Mouse (Mus musculus): ENCODE measurements around the gene Thnsl2. TPM values are rescaled to one million over a fixed set of nuclear protein-coding genes. Genes with fewer than 3 reads are reported as not detected.

The Thnsl2 gene
- total RNA-seq, 2 experiments from 2014 or later, result 2.0 to 2.9 TPM

DNA sequence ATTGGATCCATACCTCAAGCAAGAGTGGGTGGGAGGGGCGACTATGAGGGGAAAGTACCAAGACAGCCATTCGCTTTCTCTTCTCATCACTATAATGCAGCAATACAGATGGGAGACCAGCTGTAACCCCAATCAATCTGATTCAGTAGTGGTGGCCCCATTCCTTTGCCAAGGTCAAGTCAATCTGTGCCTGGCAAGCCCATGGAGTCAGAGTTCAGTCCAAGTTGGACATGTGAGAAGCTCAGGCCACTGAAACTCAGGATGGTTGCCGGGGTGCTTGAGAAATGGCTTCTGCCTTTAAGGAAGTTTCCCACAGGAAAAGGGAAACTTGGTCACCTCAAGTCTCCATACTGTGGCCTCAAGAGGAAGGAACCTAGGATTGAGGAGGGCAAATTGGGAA lies 9.2 kb downstream of the Thnsl2 start:
- intact Hi-C loops (cut with DNase I), result no loop called here
- DNase-seq, result no peak

DNA sequence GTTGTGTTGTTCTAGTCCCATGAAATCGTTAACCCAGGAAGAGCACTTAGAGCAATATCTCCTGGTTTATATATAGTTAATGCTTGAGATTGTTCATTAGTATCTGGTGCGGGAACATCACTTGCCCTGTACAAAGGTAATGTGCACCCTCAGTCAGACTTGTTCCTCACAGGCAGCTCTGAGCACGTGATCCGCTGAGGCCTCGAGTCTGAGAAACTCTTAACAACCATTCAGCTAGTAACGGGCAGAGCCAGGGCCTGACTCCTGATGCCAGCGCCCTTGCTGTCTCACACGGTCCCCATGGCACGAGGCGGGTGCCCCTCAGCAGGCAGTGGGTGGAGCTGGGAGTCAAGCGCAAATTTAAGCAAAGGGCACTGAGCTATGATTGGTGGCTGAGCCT lies 10.7 kb downstream of the Thnsl2 start:
- no peak for DNase-seq
- intact Hi-C loops (cut with DNase I), result no loop called here

- intact Hi-C loops (cut with DNase I), result no loop called here
- DNase-seq, result no peak
Measured at GRCm38 (mm10) chr6:71131038-71131437, 13.2 kb downstream of the Thnsl2 start.

GRCm38 (mm10) chr6:71130269-71130668 lies 14.0 kb downstream of the Thnsl2 start:
- intact Hi-C loops (cut with DNase I), result no loop called here

GRCm38 (mm10) chr6:71129071-71129470 lies 15.2 kb downstream of the Thnsl2 start:
- DNase-seq, result no peak
- intact Hi-C loops (cut with DNase I), result loop anchor here (10.0 kb wide), 2 partner anchors 174 to 314 kb away; partner anchors contain the start of gene Foxi3

More at GRCm38 (mm10) chr6:71130269-71130668, 14.0 kb downstream of the Thnsl2 start:
- no peak for DNase-seq

- intact Hi-C loops (cut with DNase I), result loop anchor here (10.0 kb wide), 2 partner anchors 171 to 311 kb away; partner anchors contain the start of gene Foxi3
- DNase-seq, result no peak
Measured at GRCm38 (mm10) chr6:71126290-71126689, 17.9 kb downstream of the Thnsl2 start.

GRCm38 (mm10) chr6:71125043-71125893 lies 19.0 kb downstream of the Thnsl2 start:
- intact Hi-C loops (cut with DNase I), result loop anchor here (10.0 kb wide), 2 partner anchors 170 to 310 kb away; partner anchors contain the start of gene Foxi3

GRCm38 (mm10) chr6:71119577-71120254 lies 24.5 kb downstream of the Thnsl2 start:
- intact Hi-C loops (cut with DNase I), result loop anchor here (10.0 kb wide), 2 partner anchors 165 to 305 kb away; partner anchors contain the start of gene Foxi3
- DNase-seq, result no peak

More at GRCm38 (mm10) chr6:71125043-71125893, 19.0 kb downstream of the Thnsl2 start:
- DNase-seq, result peak; percentile 86

GRCm38 (mm10) chr6:71111419-71112113 lies 32.7 kb downstream of the Thnsl2 start:
- intact Hi-C loops (cut with DNase I), result no loop called here

GRCm38 (mm10) chr6:71106170-71106945 lies 37.9 kb downstream of the Thnsl2 start:
- intact Hi-C loops (cut with DNase I), result no loop called here
- DNase-seq, result peak; percentile 21

More at GRCm38 (mm10) chr6:71111419-71112113, 32.7 kb downstream of the Thnsl2 start:
- DNase-seq, result peak; percentile 48

- intact Hi-C loops (cut with DNase I), result no loop called here
- DNase-seq, result no peak
Measured at GRCm38 (mm10) chr6:71096126-71096525, 48.1 kb downstream of the Thnsl2 start.

DNA sequence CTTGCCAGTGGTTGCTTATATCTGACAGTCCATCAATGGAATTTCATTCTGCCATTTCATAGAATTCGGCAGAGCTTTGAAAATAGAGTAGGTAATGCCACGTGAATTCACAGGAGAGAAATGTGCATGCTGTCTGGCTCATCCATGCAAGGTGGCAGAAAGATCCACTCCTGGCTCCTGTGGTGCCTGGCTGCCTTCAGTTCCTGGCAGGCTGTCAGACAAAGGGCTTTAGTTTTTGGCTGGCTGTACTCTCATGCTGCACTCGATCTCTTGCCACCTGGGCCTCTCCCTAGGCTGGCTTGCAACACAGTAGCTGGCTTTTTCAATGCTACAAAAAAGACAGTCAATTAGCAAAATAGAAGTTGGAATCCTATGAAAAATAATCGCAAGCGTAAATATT lies 49.5 kb downstream of the Thnsl2 start:
- DNase-seq, result peak; percentile 85
- intact Hi-C loops (cut with DNase I), result no loop called here

DNA sequence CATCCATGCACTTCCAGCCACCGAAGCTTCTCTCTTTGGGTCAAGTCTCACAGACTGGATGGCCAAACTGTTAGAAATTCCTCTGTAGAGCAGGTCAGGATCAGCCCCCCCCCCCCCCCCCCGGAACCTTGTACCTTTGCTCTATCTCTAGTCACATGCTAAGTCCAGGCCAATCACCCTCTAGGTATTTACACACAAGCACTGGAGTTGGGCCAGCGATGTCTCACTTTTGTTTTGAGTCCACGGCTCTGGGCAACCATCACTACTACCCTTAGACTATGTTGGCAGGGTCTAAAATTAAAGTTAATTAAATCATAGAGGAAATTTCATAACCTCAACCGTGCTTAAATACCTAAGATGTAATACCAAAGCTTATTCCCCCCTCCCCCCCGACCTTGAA lies 50.6 kb downstream of the Thnsl2 start:
- intact Hi-C loops (cut with DNase I), result no loop called here
- DNase-seq, result no peak

DNA sequence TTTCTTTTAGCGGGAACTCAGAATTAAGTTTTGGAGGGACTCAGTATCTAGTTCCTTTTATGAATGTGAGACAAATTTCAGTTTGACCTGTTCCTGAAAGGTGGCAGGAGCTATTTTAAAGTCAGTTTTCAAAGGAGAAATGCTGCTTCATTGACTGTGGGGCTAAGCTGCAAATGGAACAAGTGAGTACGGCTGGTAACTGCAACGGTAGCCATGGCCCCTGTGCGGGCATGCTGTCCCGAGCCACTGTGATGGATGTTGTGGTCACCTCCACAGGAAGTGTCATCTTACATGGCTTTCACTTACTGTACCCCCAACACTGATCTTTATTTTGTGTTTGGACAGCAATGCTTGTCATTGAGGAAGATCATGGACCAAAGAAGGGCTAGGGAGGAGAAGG lies 53.8 kb downstream of the Thnsl2 start:
- no peak for DNase-seq
- intact Hi-C loops (cut with DNase I), result no loop called here

- no peak for DNase-seq
- intact Hi-C loops (cut with DNase I), result no loop called here
Measured at GRCm38 (mm10) chr6:71089735-71090134, 54.5 kb downstream of the Thnsl2 start.

- intact Hi-C loops (cut with DNase I), result no loop called here
- DNase-seq, result no peak
Measured at GRCm38 (mm10) chr6:71088992-71089391, 55.2 kb downstream of the Thnsl2 start.

- no peak for DNase-seq
- intact Hi-C loops (cut with DNase I), result no loop called here
Measured at GRCm38 (mm10) chr6:71083441-71083840, 60.8 kb downstream of the Thnsl2 start.

- intact Hi-C loops (cut with DNase I), result no loop called here
Measured at GRCm38 (mm10) chr6:71082084-71082483, 62.2 kb downstream of the Thnsl2 start.

GRCm38 (mm10) chr6:71081230-71081629 lies 63.0 kb downstream of the Thnsl2 start:
- intact Hi-C loops (cut with DNase I), result no loop called here
- peak; percentile 60 for DNase-seq

More at GRCm38 (mm10) chr6:71082084-71082483, 62.2 kb downstream of the Thnsl2 start:
- DNase-seq, result peak; percentile 13
